Mouse (Mus musculus) liver, embryonic 15.5 days (tissue): Measurements from ENCODE around the gene Lpar3. TPM values are rescaled to one million over a fixed set of nuclear protein-coding genes. Genes with fewer than 3 reads are reported as not detected.
"Not testable (repeated sequence)": the region's sequence is repeated elsewhere in the genome, so short reads cannot be mapped to it uniquely, and the experiment has no call there.

Experiments used
- ATAC-seq: fragments of 200-750 bp; cut with Nextera tagmentation; 2 replicates; pipeline ENCODE4 v1.8.0; 2017; ENCODE audit warnings: moderate number of reproducible peaks, mild to moderate bottlenecking, moderate library complexity; ENCODE audit not compliant: insufficient read depth
- H3K27ac ChIP-seq: fragments of 300-500 bp; sonication (generic); replicated peaks from 2 replicates; pipeline ENCODE4 v1.5.1; 2015; ENCODE audit warnings: mild to moderate bottlenecking, inconsistent platforms
- H3K27me3 ChIP-seq: fragments of 300-500 bp; sonication (generic); 2 replicates; pipeline ENCODE4 v1.6.1; 2015; ENCODE audit warnings: mild to moderate bottlenecking, inconsistent platforms
- H3K36me3 ChIP-seq: fragments of 300-500 bp; sonication (generic); replicated peaks from 2 replicates; pipeline ENCODE4 v1.6.1; 2015; ENCODE audit warnings: moderate library complexity, mild to moderate bottlenecking, inconsistent platforms
- H3K4me1 ChIP-seq: fragments of 300-500 bp; sonication (generic); replicated peaks from 2 replicates; pipeline ENCODE4 v1.6.1; 2015; ENCODE audit warnings: inconsistent platforms
- H3K4me2 ChIP-seq: fragments of 300-500 bp; sonication (generic); 2 replicates; pipeline ENCODE4 v1.6.1; 2015; ENCODE audit warnings: moderate library complexity, mild to moderate bottlenecking, inconsistent platforms
- H3K4me3 ChIP-seq: fragments of 300-500 bp; sonication (generic); replicated peaks from 2 replicates; pipeline ENCODE4 v1.5.1; 2015; ENCODE audit warnings: mild to moderate bottlenecking, inconsistent platforms
- H3K9ac ChIP-seq: fragments of 300-500 bp; sonication (generic); 2 replicates; pipeline ENCODE4 v1.6.1; 2015; ENCODE audit warnings: moderate library complexity, mild to moderate bottlenecking, inconsistent platforms
- H3K9me3 ChIP-seq: fragments of 300-500 bp; sonication (generic); replicated peaks from 2 replicates; pipeline ENCODE4 v1.6.1; 2016; ENCODE audit warnings: inconsistent platforms
- WGBS: fragments of 180-500 bp; shearing (Covaris S2); methylation state at CpG from one replicate; pipeline ENCODE4 v1.1.7; 2015; ENCODE audit warnings: mixed read lengths; ENCODE audit not compliant: insufficient replicate concordance; 5-methylcytosine and 5-hydroxymethylcytosine counted together
- polyA plus RNA-seq: library from polyadenylated mRNA; unstranded; fragments of >200 nt; fragmentation: Nextera tagmentation; extraction: Ambion mirVana; gene quantifications from 2 replicates; pipeline ENCODE4 v1.2.1, GENCODE M21; 2015

Gene Lpar3
- polyA plus RNA-seq, 1 experiment from 2014 or later = 0.03 TPM

- H3K27ac ChIP-seq = no peak overlapping the region
- H3K9ac ChIP-seq = no peak overlapping the region
- H3K4me2 ChIP-seq = no peak overlapping the region
- no peak overlapping the region for H3K4me3 ChIP-seq
- no peaks in the 10 kb centered on the region for H3K36me3 ChIP-seq
- 57% methylated on average over 5 of the region's 5 CpGs for WGBS
- ATAC-seq = no peak
- 0 out of 2 replicates have a peak, but pooled peaks cover 3% of the 10 kb centered on the region for H3K4me1 ChIP-seq
- no peaks in the 10 kb centered on the region for H3K9me3 ChIP-seq
- no peaks in the 10 kb centered on the region for H3K27me3 ChIP-seq
These were observed 25.6 kb upstream of the Lpar3 start for GRCm38 (mm10) chr3:146195153-146195552.

DNA sequence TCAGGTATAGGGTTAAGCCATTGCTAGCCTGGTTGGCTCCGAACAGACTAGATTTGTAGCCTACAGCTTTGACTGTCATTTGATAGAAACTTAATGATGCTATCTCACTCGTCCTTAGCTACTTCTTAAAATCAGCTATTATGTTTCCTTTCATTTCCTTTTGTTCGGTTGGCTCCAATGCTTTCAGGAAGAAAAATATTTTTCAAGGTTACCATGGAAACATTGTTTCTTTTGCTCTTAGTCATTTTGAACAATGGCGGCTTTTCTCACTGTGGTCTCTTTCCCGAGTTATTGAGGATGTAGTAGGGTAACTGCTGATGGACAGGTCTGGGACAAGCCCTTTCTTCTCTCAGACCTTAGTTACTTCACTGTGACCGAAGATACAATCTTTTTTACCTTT lies 24.5 kb upstream of the Lpar3 start:
- H3K4me1 ChIP-seq = 0 out of 2 replicates have a peak, but pooled peaks cover 3% of the 10 kb centered on the region
- no peak overlapping the region for H3K27ac ChIP-seq
- H3K27me3 ChIP-seq = no peaks in the 10 kb centered on the region
- no peak overlapping the region for H3K9ac ChIP-seq
- WGBS = 39% methylated on average over 6 of the region's 6 CpGs
- no peaks in the 10 kb centered on the region for H3K9me3 ChIP-seq
- H3K4me3 ChIP-seq = no peak overlapping the region
- H3K4me2 ChIP-seq = no peak overlapping the region
- no peaks in the 10 kb centered on the region for H3K36me3 ChIP-seq
- ATAC-seq = no peak

GRCm38 (mm10) chr3:146196780-146197743 lies 23.7 kb upstream of the Lpar3 start:
- no peak overlapping the region for H3K4me2 ChIP-seq
- H3K9ac ChIP-seq = no peak overlapping the region
- H3K9me3 ChIP-seq = no peaks in the 10 kb centered on the region
- H3K27me3 ChIP-seq = no peaks in the 10 kb centered on the region
- H3K4me1 ChIP-seq = 0 out of 2 replicates have a peak, but pooled peaks cover 3% of the 10 kb centered on the region
- no peak overlapping the region for H3K27ac ChIP-seq
- 57% methylated on average over 17 of the region's 17 CpGs for WGBS
- no peak overlapping the region for H3K4me3 ChIP-seq
- ATAC-seq = no peak
- H3K36me3 ChIP-seq = no peaks in the 10 kb centered on the region

DNA sequence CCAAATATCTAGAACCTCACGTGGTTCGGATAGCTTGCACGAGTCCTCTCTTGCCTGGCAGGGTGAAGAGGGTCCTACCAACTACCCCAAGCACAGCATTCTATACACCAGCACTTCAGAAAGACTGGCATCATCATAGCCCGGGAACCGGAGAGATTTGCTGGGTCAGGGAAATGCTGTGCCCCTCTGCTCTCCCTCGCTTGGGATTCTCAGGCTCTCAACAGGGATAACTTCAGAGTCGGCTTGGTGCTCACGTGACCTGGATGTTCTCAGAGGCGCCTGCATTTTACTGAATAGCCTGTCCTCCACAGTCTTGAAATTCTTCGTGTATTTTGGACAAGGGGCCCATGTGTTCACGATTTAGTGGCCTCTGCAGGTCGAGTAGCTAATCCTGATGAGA lies 23.0 kb upstream of the Lpar3 start:
- H3K27me3 ChIP-seq = no peaks in the 10 kb centered on the region
- H3K4me3 ChIP-seq = no peak overlapping the region
- no peak overlapping the region for H3K27ac ChIP-seq
- no peak overlapping the region for H3K9ac ChIP-seq
- no peak for ATAC-seq
- H3K4me1 ChIP-seq = 0 out of 2 replicates have a peak, but pooled peaks cover 3% of the 10 kb centered on the region
- no peaks in the 10 kb centered on the region for H3K36me3 ChIP-seq
- 68% methylated on average over 12 of the region's 12 CpGs for WGBS
- H3K4me2 ChIP-seq = no peak overlapping the region
- no peaks in the 10 kb centered on the region for H3K9me3 ChIP-seq

- WGBS = 67% methylated on average over 11 of the region's 11 CpGs
- Histone ChIP-seq H3K4me3 (no peak overlapping the region), H3K4me1 (0 out of 2 replicates have a peak, but pooled peaks cover 3% of the 10 kb centered on the region), H3K4me2 (no peak overlapping the region), H3K27me3 (no peaks in the 10 kb centered on the region), H3K36me3 (no peaks in the 10 kb centered on the region), H3K9ac (no peak overlapping the region), H3K27ac (no peak overlapping the region), H3K9me3 (no peaks in the 10 kb centered on the region)
- no peak for ATAC-seq
These were observed 21.8 kb upstream of the Lpar3 start for GRCm38 (mm10) chr3:146198803-146199481.

GRCm38 (mm10) chr3:146199486-146199885 lies 21.3 kb upstream of the Lpar3 start:
- H3K4me2 ChIP-seq = no peak overlapping the region
- no peak overlapping the region for H3K4me3 ChIP-seq
- ATAC-seq = no peak
- no peaks in the 10 kb centered on the region for H3K36me3 ChIP-seq
- no peaks in the 10 kb centered on the region for H3K9me3 ChIP-seq
- H3K27me3 ChIP-seq = no peaks in the 10 kb centered on the region
- 75% methylated on average over 3 of the region's 3 CpGs for whole genome bisulfite sequencing
- H3K27ac ChIP-seq = no peak overlapping the region
- no peak overlapping the region for H3K9ac ChIP-seq
- H3K4me1 ChIP-seq = 0 out of 2 replicates have a peak, but pooled peaks cover 3% of the 10 kb centered on the region

GRCm38 (mm10) chr3:146204375-146204774 lies 16.4 kb upstream of the Lpar3 start:
- Histone ChIP-seq H3K9ac (no peak overlapping the region), H3K36me3 (no peaks in the 10 kb centered on the region), H3K9me3 (no peaks in the 10 kb centered on the region), H3K4me3 (no peak overlapping the region), H3K27ac (no peak overlapping the region), H3K4me2 (no peak overlapping the region), H3K27me3 (no peaks in the 10 kb centered on the region), H3K4me1 (no peaks in the 10 kb centered on the region)
- no peak for ATAC-seq
- WGBS = 33% methylated on average over 2 of the region's 2 CpGs

- ATAC-seq = no peak
- Histone ChIP-seq H3K4me1 (no peaks in the 10 kb centered on the region), H3K27ac (no peak overlapping the region), H3K27me3 (no peaks in the 10 kb centered on the region), H3K9ac (no peak overlapping the region), H3K4me2 (no peak overlapping the region), H3K4me3 (no peak overlapping the region), H3K9me3 (no peaks in the 10 kb centered on the region), H3K36me3 (no peaks in the 10 kb centered on the region)
- 36% methylated on average over 11 of the region's 11 CpGs for WGBS
These were observed 15.5 kb upstream of the Lpar3 start for GRCm38 (mm10) chr3:146205305-146205704.

- H3K4me1 ChIP-seq = no peaks in the 10 kb centered on the region
- H3K4me2 ChIP-seq = no peak overlapping the region
- H3K27me3 ChIP-seq = no peaks in the 10 kb centered on the region
- no peak overlapping the region for H3K4me3 ChIP-seq
- no peak for ATAC-seq
- WGBS = 68% methylated on average over 2 of the region's 2 CpGs
- H3K9me3 ChIP-seq = no peaks in the 10 kb centered on the region
- no peak overlapping the region for H3K27ac ChIP-seq
- H3K36me3 ChIP-seq = no peaks in the 10 kb centered on the region
- no peak overlapping the region for H3K9ac ChIP-seq
These were observed 14.1 kb upstream of the Lpar3 start for GRCm38 (mm10) chr3:146206635-146207034.

- Histone ChIP-seq H3K27ac (no peak overlapping the region), H3K27me3 (no peaks in the 10 kb centered on the region), H3K36me3 (no peaks in the 10 kb centered on the region), H3K4me2 (no peak overlapping the region), H3K9ac (no peak overlapping the region), H3K4me1 (no peaks in the 10 kb centered on the region), H3K4me3 (no peak overlapping the region), H3K9me3 (no peaks in the 10 kb centered on the region)
- 41% methylated on average over 2 of the region's 2 CpGs for WGBS
- ATAC-seq = no peak
These were observed 13.3 kb upstream of the Lpar3 start for GRCm38 (mm10) chr3:146207440-146207839.

DNA sequence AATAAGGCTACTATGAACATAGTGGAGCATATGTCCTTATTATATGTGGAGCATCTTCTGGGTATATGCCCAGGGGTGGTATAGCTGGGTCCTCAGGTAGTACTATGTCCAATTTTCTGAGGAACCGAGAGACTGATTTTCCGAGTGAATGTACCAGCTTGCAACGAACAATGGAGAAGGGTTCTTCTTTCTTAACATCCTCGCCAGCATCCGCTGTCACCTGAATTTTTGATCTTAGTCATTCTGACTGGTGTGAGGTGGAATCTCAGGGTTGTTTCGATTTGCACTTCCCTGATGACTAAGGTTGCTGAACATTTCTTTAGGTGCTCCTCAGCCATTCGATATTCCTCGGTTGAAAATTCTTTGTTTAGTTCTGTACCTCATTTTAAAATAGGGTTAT lies 11.0 kb upstream of the Lpar3 start:
- H3K36me3 ChIP-seq, H3K4me2 ChIP-seq, H3K9me3 ChIP-seq, H3K9ac ChIP-seq, H3K27me3 ChIP-seq, H3K4me1 ChIP-seq, H3K27ac ChIP-seq, H3K4me3 ChIP-seq, ATAC-seq: not testable (repeated sequence)
- 70% methylated on average over 8 of the region's 8 CpGs for WGBS
